Mouse (Mus musculus): Measurements from ENCODE around the gene Emsy. TPM values are rescaled to one million over a fixed set of nuclear protein-coding genes. Genes with fewer than 3 reads are reported as not detected.

Gene Emsy
- total and polyA plus RNA-seq, 2 experiments from 2014 or later: 8.8 to 20.1 TPM

DNA sequence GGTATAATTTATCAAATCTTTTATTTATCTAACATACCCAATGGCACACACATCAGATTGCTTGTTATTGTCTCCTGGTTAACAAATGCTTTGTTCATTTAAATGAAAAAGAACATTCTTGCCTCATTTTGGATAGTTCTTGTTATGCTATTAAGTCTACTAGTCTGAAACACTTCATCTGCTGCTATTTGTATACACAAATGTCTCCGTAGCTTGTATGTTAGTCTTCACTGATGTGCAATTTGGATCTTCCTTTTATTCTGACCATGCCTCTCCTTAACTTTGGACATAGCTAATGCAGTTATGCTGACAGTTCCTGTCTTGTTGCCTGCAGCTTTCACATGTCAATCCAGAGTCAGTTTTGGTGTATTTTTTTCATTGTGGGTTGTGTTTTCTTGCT lies 79.1 kb downstream of the Emsy start:
- H3K27ac ChIP-seq (ENCODE audit: low read depth): no peak overlapping the region
- DNase-seq (ENCODE audit: low spot score) (no peak), ATAC-seq (ENCODE audit: insufficient read depth, low read depth) (no peak)
- no peak overlapping the region for H3K4me3 ChIP-seq (ENCODE audit: low read depth, low read length)
- H3K9ac ChIP-seq (replicated peaks; ENCODE audit: low read depth, low read length): no peak overlapping the region
- TF ChIP-seq CTCF (IDR thresholded peaks at IDR 0.05; ENCODE audit: low read depth) (no peak), EP300 (IDR thresholded peaks at IDR 0.05; ENCODE audit: low read depth) (no peak)
- peaks cover 21% of the 10 kb centered on the region for H3K4me1 ChIP-seq (ENCODE audit: control insufficient read depth, insufficient read depth)
- H3K27me3 ChIP-seq (ENCODE audit: control insufficient read depth, insufficient read depth, low read length): no peaks in the 10 kb centered on the region
- WGBS: 93% methylated on average over 1 of the region's 1 CpGs
- no peaks in the 10 kb centered on the region for H3K36me3 ChIP-seq (replicated peaks; ENCODE audit: control insufficient read depth, insufficient read depth, low read length)
- H3K4me2 ChIP-seq (ENCODE audit: low read depth, low read length): no peak overlapping the region
- H3K9me3 ChIP-seq (replicated peaks; ENCODE audit: control insufficient read depth, low read length): no peaks in the 10 kb centered on the region

- Histone ChIP-seq H3K9me3 (replicated peaks; ENCODE audit: control insufficient read depth, low read length) (no peaks in the 10 kb centered on the region), H3K27me3 (ENCODE audit: control insufficient read depth, insufficient read depth, low read length) (no peaks in the 10 kb centered on the region), H3K4me1 (ENCODE audit: control insufficient read depth, insufficient read depth) (peaks cover 28% of the 10 kb centered on the region), H3K4me3 (ENCODE audit: low read depth, low read length) (no peak overlapping the region), H3K27ac (ENCODE audit: low read depth) (no peak overlapping the region), H3K9ac (replicated peaks; ENCODE audit: low read depth, low read length) (no peak overlapping the region), H3K36me3 (replicated peaks; ENCODE audit: control insufficient read depth, insufficient read depth, low read length) (no peaks in the 10 kb centered on the region), H3K4me2 (ENCODE audit: low read depth, low read length) (no peak overlapping the region)
- DNase-seq (ENCODE audit: low spot score) (no peak), ATAC-seq (ENCODE audit: insufficient read depth, low read depth) (no peak)
- WGBS: 86% methylated on average over 3 of the region's 3 CpGs
- TF ChIP-seq CTCF (IDR thresholded peaks at IDR 0.05; ENCODE audit: low read depth) (no peak), EP300 (IDR thresholded peaks at IDR 0.05; ENCODE audit: low read depth) (no peak)
Measured at GRCm38 (mm10) chr7:98575651-98576239, 80.8 kb downstream of the Emsy start.

- WGBS: 68% methylated on average over 2 of the region's 2 CpGs
- H3K4me1 ChIP-seq (ENCODE audit: control insufficient read depth, insufficient read depth): peaks cover 28% of the 10 kb centered on the region
- ATAC-seq (ENCODE audit: insufficient read depth, low read depth) (no peak), DNase-seq (ENCODE audit: low spot score) (no peak)
- no peaks in the 10 kb centered on the region for H3K36me3 ChIP-seq (replicated peaks; ENCODE audit: control insufficient read depth, insufficient read depth, low read length)
- no peaks in the 10 kb centered on the region for H3K9me3 ChIP-seq (replicated peaks; ENCODE audit: control insufficient read depth, low read length)
- H3K9ac ChIP-seq (replicated peaks; ENCODE audit: low read depth, low read length): no peak overlapping the region
- 0 out of 2 replicates have a peak overlapping the region, but pooled peaks have one; percentile 9 for H3K27ac ChIP-seq (ENCODE audit: low read depth)
- no peaks in the 10 kb centered on the region for H3K27me3 ChIP-seq (ENCODE audit: control insufficient read depth, insufficient read depth, low read length)
- no peak overlapping the region for H3K4me2 ChIP-seq (ENCODE audit: low read depth, low read length)
- H3K4me3 ChIP-seq (ENCODE audit: low read depth, low read length): no peak overlapping the region
- TF ChIP-seq CTCF (IDR thresholded peaks at IDR 0.05; ENCODE audit: low read depth) (no peak), EP300 (IDR thresholded peaks at IDR 0.05; ENCODE audit: low read depth) (no peak)
Measured at GRCm38 (mm10) chr7:98574771-98575191, 81.8 kb downstream of the Emsy start.

DNA sequence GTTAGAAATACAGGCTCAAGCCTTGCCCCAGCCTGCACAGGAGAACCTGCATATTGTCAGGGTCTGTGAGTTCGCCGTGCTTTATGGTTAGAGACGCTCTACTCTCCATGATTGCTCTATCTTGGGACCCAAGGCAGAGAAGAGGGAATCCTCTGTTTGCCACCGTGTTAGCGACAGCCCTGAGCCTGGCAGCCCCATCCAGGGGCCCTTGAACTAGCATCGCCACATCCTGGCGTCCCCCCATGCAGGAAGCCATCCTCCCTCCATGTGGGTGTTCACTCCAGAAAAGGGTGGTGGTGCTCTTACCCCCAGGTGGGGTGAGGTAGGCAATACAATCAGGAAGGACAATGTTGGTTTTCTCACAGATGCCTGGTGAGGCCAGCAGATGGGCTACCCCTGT lies 82.3 kb downstream of the Emsy start:
- Histone ChIP-seq H3K27me3 (ENCODE audit: control insufficient read depth, insufficient read depth, low read length) (no peaks in the 10 kb centered on the region), H3K4me2 (ENCODE audit: low read depth, low read length) (no peak overlapping the region), H3K9ac (replicated peaks; ENCODE audit: low read depth, low read length) (no peak overlapping the region), H3K4me3 (ENCODE audit: low read depth, low read length) (no peak overlapping the region), H3K4me1 (ENCODE audit: control insufficient read depth, insufficient read depth) (peaks cover 28% of the 10 kb centered on the region), H3K9me3 (replicated peaks; ENCODE audit: control insufficient read depth, low read length) (no peaks in the 10 kb centered on the region), H3K36me3 (replicated peaks; ENCODE audit: control insufficient read depth, insufficient read depth, low read length) (no peaks in the 10 kb centered on the region), H3K27ac (ENCODE audit: low read depth) (0 out of 2 replicates have a peak overlapping the region, but pooled peaks have one; percentile 9)
- 83% methylated on average over 7 of the region's 7 CpGs for WGBS
- no peak for ATAC-seq (ENCODE audit: insufficient read depth, low read depth)
- DNase-seq (ENCODE audit: low spot score): no peak
- TF ChIP-seq EP300 (IDR thresholded peaks at IDR 0.05; ENCODE audit: low read depth) (no peak), CTCF (IDR thresholded peaks at IDR 0.05; ENCODE audit: low read depth) (no peak)

DNA sequence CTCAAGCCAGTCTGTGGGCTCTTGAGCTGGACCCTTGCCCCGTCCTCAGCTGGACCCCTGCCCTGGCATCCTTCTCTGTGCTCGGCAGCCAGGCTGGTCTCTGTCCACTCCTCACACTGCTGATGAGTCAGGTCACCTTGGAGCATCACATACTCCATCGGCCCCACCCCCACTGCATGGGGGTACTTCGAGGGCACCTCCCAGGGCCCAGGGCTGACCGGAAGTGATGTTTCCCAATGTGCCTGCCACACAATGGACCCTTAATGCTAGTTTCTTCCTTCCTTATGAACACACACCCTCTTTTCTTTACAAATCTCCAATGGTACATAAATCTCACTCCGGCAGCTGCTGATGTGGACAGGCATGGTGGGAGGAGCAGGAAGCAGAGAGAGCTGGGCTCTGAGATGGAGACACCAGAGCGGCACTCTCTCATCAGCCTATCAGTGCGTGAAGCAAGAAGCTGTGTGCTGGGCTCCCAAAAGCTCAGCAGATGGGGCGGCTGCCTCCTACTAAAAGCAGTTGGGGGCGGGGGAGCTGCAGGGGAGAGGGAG lies 83.3 kb downstream of the Emsy start:
- peak overlapping the region; percentile 67 for H3K27ac ChIP-seq (ENCODE audit: low read depth)
- ATAC-seq (ENCODE audit: insufficient read depth, low read depth): peak; percentile 49
- peak; percentile 28 for DNase-seq (ENCODE audit: low spot score)

More for the DNA sequence above, 83.3 kb downstream of the Emsy start:
- H3K27me3 ChIP-seq (ENCODE audit: control insufficient read depth, insufficient read depth, low read length): no peaks in the 10 kb centered on the region
- H3K9ac ChIP-seq (replicated peaks; ENCODE audit: low read depth, low read length): no peak overlapping the region
- no peaks in the 10 kb centered on the region for H3K9me3 ChIP-seq (replicated peaks; ENCODE audit: control insufficient read depth, low read length)
- no peaks in the 10 kb centered on the region for H3K36me3 ChIP-seq (replicated peaks; ENCODE audit: control insufficient read depth, insufficient read depth, low read length)
- H3K4me1 ChIP-seq (ENCODE audit: control insufficient read depth, insufficient read depth): peaks cover 28% of the 10 kb centered on the region
- H3K4me3 ChIP-seq (ENCODE audit: low read depth, low read length): no peak overlapping the region
- TF ChIP-seq EP300 (IDR thresholded peaks at IDR 0.05; ENCODE audit: low read depth) (no peak), CTCF (IDR thresholded peaks at IDR 0.05; ENCODE audit: low read depth) (no peak)
- no peak overlapping the region for H3K4me2 ChIP-seq (ENCODE audit: low read depth, low read length)
- 59% methylated on average over 10 of the region's 10 CpGs for WGBS

Measured in heart, postnatal 0 days (tissue).